Mouse (Mus musculus): ENCODE results near the gene Mrrf.

Mrrf gene

DNA sequence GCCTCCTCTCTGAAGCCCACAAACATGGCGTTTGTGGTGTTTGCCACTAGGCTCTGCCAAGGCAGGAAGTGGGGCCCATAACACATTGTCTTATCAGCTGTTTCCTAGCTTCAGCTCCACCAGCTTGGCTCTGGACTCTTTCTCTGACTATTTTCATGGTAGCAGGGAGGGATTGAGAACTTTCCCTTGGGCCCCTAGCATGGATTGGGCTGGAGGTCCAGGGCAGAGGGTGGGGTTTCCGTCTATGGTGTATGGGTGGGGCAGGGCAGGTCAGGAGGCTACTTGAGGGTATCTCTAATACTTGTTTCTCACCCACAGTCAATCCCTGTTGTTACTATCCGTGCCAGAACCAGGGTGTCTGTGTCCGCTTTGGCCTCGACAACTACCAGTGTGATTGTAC is 100.7 kb downstream of the Mrrf start:
- DNase-seq: no peak

- DNase-seq: no peak
Observed at GRCm38 (mm10) chr2:36237557-36237956, 101.4 kb downstream of the Mrrf start.

- DNase-seq: no peak
Observed at GRCm38 (mm10) chr2:36238467-36238866, 102.3 kb downstream of the Mrrf start.

GRCm38 (mm10) chr2:36238951-36239350 is 102.8 kb downstream of the Mrrf start:
- DNase-seq: no peak
